Mouse (Mus musculus): ENCODE results near the gene Nit2. TPM values are rescaled to one million over a fixed set of nuclear protein-coding genes. Genes with fewer than 3 reads are reported as not detected.
"Not testable (repeated sequence)": the region's sequence is repeated elsewhere in the genome, so short reads cannot be mapped to it uniquely, and the experiment has no call there.

The Nit2 gene
- polyA plus RNA-seq, 1 experiment from 2014 or later = 41.0 TPM

DNA sequence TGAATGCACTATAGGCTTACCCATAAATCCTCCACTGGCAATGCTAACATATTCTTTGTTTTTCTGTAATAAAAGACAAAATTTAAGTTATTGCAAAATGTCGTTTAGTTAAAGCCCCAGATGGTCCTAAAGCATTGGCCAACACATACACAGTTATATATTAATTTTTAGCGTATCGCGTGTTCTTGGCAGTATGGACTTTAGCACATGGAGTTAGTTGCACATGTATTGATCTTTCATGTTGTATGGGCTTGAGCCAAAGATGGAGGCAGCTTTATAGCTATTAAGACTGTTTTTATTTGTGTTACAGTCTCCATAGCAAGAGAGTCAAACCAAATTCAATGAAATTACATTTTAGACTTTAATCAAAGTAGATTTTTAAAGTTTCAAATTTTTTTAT, 19.5 kb upstream of the Nit2 start:
- Histone ChIP-seq H3K27ac (ENCODE audit: low read length) (no peak overlapping the region), H3K9me3 (ENCODE audit: control insufficient read depth, low read length) (no peaks in the 10 kb centered on the region), H3K4me2 (ENCODE audit: low read length) (no peak overlapping the region), H3K27me3 (replicated peaks; ENCODE audit: control insufficient read depth, insufficient read depth, low read length) (no peaks in the 10 kb centered on the region), H3K4me3 (replicated peaks; ENCODE audit: low read length) (no peak overlapping the region), H3K9ac (replicated peaks; ENCODE audit: low read depth, low read length) (no peak overlapping the region), H3K4me1 (replicated peaks; ENCODE audit: control insufficient read depth, insufficient read depth, low read length) (no peaks in the 10 kb centered on the region), H3K36me3 (ENCODE audit: control insufficient read depth, insufficient read depth) (peaks cover 16% of the 10 kb centered on the region)
- ATAC-seq = no peak
- WGBS = 84% methylated on average over 4 of the region's 4 CpGs

DNA sequence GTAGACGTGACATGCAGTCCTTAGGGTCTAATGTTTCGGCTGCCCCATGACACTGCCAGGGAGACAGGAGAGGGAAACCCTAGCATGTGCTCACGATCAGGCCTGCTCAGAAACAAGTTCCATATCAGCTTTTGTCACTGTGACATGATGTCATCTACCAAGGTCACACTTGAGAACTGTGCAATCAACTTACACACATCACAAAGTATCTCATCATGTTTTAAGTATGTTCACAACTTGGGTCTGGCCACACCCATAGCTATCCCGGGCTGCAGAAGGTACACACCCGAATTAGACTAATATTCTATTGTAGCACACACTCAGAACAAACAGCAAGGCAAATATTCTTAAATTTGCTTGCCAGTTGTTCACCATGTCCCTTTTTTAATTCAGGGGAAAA, 14.9 kb upstream of the Nit2 start:
- Histone ChIP-seq H3K9ac (replicated peaks; ENCODE audit: low read depth, low read length) (no peak overlapping the region), H3K36me3 (ENCODE audit: control insufficient read depth, insufficient read depth) (peaks cover 11% of the 10 kb centered on the region), H3K4me3 (replicated peaks; ENCODE audit: low read length) (no peak overlapping the region), H3K27me3 (replicated peaks; ENCODE audit: control insufficient read depth, insufficient read depth, low read length) (no peaks in the 10 kb centered on the region), H3K4me1 (replicated peaks; ENCODE audit: control insufficient read depth, insufficient read depth, low read length) (no peaks in the 10 kb centered on the region), H3K9me3 (ENCODE audit: control insufficient read depth, low read length) (no peaks in the 10 kb centered on the region), H3K27ac (ENCODE audit: low read length) (no peak overlapping the region), H3K4me2 (ENCODE audit: low read length) (no peak overlapping the region)
- WGBS = 91% methylated on average over 5 of the region's 5 CpGs
- no peak for ATAC-seq

DNA sequence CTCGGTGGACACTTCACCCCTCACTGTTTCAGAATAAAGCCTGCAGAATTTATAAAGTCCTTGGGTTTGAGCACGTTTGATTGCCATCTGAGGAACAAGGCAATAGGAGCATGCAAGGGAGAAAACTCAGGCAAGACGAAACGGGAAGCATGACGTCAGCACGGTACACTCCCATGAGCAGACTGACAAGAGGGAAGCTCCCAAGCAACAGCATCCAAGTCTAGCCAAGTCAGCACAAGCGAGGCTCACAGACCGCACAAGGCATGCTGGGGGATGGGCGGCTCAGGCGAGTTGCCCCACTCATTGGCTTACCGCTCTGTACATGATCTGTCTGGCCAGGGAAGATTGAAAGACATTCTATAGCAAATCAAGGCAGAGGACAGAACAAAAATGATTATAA, 14.0 kb upstream of the Nit2 start:
- peaks cover 11% of the 10 kb centered on the region for H3K36me3 ChIP-seq (ENCODE audit: control insufficient read depth, insufficient read depth)
- no peaks in the 10 kb centered on the region for H3K9me3 ChIP-seq (ENCODE audit: control insufficient read depth, low read length)
- no peak overlapping the region for H3K27ac ChIP-seq (ENCODE audit: low read length)
- no peak overlapping the region for H3K9ac ChIP-seq (replicated peaks; ENCODE audit: low read depth, low read length)
- ATAC-seq = no peak
- no peaks in the 10 kb centered on the region for H3K27me3 ChIP-seq (replicated peaks; ENCODE audit: control insufficient read depth, insufficient read depth, low read length)
- H3K4me1 ChIP-seq (replicated peaks; ENCODE audit: control insufficient read depth, insufficient read depth, low read length) = no peaks in the 10 kb centered on the region
- H3K4me3 ChIP-seq (replicated peaks; ENCODE audit: low read length) = no peak overlapping the region
- WGBS = 85% methylated on average over 11 of the region's 11 CpGs
- no peak overlapping the region for H3K4me2 ChIP-seq (ENCODE audit: low read length)

DNA sequence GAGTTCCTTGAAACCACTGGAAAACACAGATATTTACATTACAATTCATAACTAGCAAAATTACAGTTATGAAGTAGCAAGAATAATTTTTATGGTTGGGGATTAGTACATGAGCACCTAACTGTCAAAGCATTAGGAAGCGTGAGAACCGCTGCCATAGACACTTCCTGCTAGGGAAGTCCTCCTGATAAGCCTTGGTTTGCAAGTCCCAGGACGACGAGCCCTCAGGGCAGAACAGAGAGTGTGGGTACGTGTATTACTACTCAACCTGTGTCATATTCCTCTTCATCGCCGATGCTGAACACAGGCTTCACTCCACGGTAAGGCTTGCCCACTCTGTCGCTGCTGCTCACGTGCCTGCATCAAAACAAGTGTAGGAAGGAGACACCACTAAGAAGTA, 10.5 kb upstream of the Nit2 start:
- H3K4me2 ChIP-seq (ENCODE audit: low read length) = no peak overlapping the region
- no peaks in the 10 kb centered on the region for H3K4me1 ChIP-seq (replicated peaks; ENCODE audit: control insufficient read depth, insufficient read depth, low read length)
- H3K4me3 ChIP-seq (replicated peaks; ENCODE audit: low read length) = no peak overlapping the region
- no peak overlapping the region for H3K27ac ChIP-seq (ENCODE audit: low read length)
- H3K9ac ChIP-seq (replicated peaks; ENCODE audit: low read depth, low read length) = no peak overlapping the region
- WGBS = 96% methylated on average over 10 of the region's 10 CpGs
- no peak for ATAC-seq
- H3K9me3 ChIP-seq (ENCODE audit: control insufficient read depth, low read length) = no peaks in the 10 kb centered on the region
- H3K36me3 ChIP-seq (ENCODE audit: control insufficient read depth, insufficient read depth) = peaks cover 10% of the 10 kb centered on the region; the same call in 1 of the 2 replicates
- no peaks in the 10 kb centered on the region for H3K27me3 ChIP-seq (replicated peaks; ENCODE audit: control insufficient read depth, insufficient read depth, low read length)

DNA sequence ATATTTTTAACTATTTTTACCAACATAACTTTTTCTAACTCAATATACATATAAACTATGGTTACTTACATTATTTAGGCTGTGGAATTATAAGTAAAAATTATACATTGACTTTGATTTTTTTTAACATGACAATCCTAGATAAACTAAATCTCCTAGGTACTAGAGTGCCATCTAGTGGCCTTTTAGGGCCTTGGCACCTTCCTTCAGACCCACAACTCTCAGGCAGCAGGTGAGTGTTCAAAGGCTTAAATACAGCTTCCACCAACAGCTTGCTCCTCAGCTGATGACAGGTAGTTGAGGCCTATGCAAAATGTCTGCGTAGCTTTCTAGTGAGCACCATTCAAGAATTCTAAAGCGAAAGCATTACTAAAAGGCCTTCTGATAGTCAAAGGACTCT, 10.1 kb upstream of the Nit2 start:
- Histone ChIP-seq H3K9me3 (ENCODE audit: control insufficient read depth, low read length) (no peaks in the 10 kb centered on the region), H3K27ac (ENCODE audit: low read length) (no peak overlapping the region), H3K4me3 (replicated peaks; ENCODE audit: low read length) (no peak overlapping the region), H3K4me2 (ENCODE audit: low read length) (no peak overlapping the region), H3K4me1 (replicated peaks; ENCODE audit: control insufficient read depth, insufficient read depth, low read length) (no peaks in the 10 kb centered on the region), H3K9ac (replicated peaks; ENCODE audit: low read depth, low read length) (no peak overlapping the region), H3K36me3 (ENCODE audit: control insufficient read depth, insufficient read depth) (peaks cover 6% of the 10 kb centered on the region; the same call in 1 of the 2 replicates), H3K27me3 (replicated peaks; ENCODE audit: control insufficient read depth, insufficient read depth, low read length) (no peaks in the 10 kb centered on the region)
- WGBS = 65% methylated on average over 2 of the region's 2 CpGs
- no peak; the same call in 1 of the 2 replicates for ATAC-seq

DNA sequence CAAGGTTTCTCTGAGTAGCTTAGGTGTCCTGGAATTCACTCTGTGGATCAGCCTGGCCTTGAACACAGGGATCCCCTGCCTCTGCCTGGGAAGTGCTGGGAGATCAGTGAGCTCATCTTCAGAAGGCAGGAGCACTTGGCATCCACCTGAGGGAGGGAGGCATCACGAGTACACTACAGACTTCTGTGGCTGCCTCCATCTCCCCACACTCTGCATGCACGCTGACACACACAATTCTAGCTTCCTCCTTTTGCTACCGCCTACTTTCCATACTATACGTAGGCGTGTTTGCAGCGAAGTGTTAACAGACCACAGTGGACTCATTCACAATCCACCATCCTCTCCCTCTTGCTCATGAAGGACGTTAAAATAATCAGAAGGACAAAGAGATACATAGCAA, 9.1 kb upstream of the Nit2 start:
- WGBS = 91% methylated on average over 7 of the region's 7 CpGs
- H3K4me1 ChIP-seq (replicated peaks; ENCODE audit: control insufficient read depth, insufficient read depth, low read length) = peaks cover under 1% of the 10 kb centered on the region; the same call in 1 of the 2 replicates
- H3K27ac ChIP-seq (ENCODE audit: low read length) = no peak overlapping the region
- peaks cover 2% of the 10 kb centered on the region; the same call in 1 of the 2 replicates for H3K36me3 ChIP-seq (ENCODE audit: control insufficient read depth, insufficient read depth)
- H3K4me3 ChIP-seq (replicated peaks; ENCODE audit: low read length) = no peak overlapping the region
- no peak for ATAC-seq
- no peaks in the 10 kb centered on the region for H3K27me3 ChIP-seq (replicated peaks; ENCODE audit: control insufficient read depth, insufficient read depth, low read length)
- H3K4me2 ChIP-seq (ENCODE audit: low read length) = no peak overlapping the region
- no peaks in the 10 kb centered on the region for H3K9me3 ChIP-seq (ENCODE audit: control insufficient read depth, low read length)
- no peak overlapping the region for H3K9ac ChIP-seq (replicated peaks; ENCODE audit: low read depth, low read length)

DNA sequence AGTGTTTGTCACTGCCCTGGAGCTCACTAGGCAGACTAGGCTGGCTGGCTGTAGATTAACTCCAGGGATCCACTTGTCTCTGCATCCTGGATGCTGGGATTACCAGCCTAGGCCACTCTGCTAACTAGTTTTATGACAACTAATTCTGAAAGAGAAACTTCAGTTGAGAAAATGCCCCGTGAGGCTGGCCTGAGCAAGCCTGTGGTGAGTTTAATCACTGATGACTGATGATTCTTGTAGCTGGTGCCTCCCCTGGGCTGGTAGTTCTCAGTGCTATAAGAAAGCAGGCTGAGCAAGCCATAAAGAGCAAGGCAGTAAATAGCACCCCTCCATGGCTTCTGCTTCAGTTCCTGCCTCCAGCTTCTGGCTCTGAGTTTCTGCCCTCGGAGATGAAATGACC, 8.6 kb upstream of the Nit2 start:
- ATAC-seq = no peak
- Histone ChIP-seq H3K4me2 (ENCODE audit: low read length) (no peak overlapping the region), H3K27me3 (replicated peaks; ENCODE audit: control insufficient read depth, insufficient read depth, low read length) (no peaks in the 10 kb centered on the region), H3K9ac (replicated peaks; ENCODE audit: low read depth, low read length) (no peak overlapping the region), H3K27ac (ENCODE audit: low read length) (no peak overlapping the region), H3K4me1 (replicated peaks; ENCODE audit: control insufficient read depth, insufficient read depth, low read length) (peaks cover 4% of the 10 kb centered on the region; the same call in 1 of the 2 replicates), H3K36me3 (ENCODE audit: control insufficient read depth, insufficient read depth) (peaks cover 5% of the 10 kb centered on the region; the same call in 1 of the 2 replicates), H3K9me3 (ENCODE audit: control insufficient read depth, low read length) (no peaks in the 10 kb centered on the region), H3K4me3 (replicated peaks; ENCODE audit: low read length) (no peak overlapping the region)
- 82% methylated on average over 2 of the region's 2 CpGs for WGBS

DNA sequence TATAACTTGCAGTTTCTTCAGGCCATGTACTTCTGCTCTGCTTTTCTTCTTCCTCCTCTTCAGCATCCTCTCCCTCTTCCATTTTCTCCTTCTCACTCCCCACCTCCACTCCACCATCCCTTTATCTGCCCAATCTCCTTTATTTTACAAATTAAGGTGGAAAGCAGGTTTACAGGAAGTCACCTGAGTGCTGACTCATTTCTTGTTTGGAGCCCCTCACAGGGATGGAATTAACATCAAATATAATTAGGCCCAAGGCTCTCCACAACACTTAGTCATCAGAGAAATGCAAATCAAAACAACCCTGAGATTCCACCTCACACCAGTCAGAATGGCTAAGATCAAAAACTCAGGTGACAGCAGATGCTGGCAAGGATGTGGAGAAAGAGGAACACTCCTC, 7.3 kb upstream of the Nit2 start:
- H3K4me2 ChIP-seq (ENCODE audit: low read length); ATAC-seq; H3K36me3 ChIP-seq (ENCODE audit: control insufficient read depth, insufficient read depth); H3K27ac ChIP-seq (ENCODE audit: low read length); H3K9ac ChIP-seq (replicated peaks; ENCODE audit: low read depth, low read length); H3K4me3 ChIP-seq (replicated peaks; ENCODE audit: low read length); H3K27me3 ChIP-seq (replicated peaks; ENCODE audit: control insufficient read depth, insufficient read depth, low read length); H3K9me3 ChIP-seq (ENCODE audit: control insufficient read depth, low read length); H3K4me1 ChIP-seq (replicated peaks; ENCODE audit: control insufficient read depth, insufficient read depth, low read length): not testable (repeated sequence)

DNA sequence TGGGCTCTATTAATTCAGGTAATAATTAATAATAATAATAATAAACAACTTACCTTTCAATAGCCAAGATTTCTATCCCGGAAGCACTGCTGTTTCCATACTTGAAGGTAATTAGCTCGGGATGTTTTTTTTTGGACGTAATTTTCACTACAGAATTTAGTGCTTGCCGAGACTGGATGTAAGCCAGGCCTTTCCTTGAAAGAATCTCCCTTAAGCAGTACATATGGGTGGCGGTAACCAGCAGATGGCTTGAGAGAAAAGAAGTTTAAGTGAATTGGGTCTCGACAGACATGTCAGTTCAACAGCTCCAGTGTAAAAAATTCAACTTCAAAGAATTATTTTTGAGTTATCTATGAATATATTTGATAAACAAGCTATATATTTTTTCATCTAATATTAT, 4.4 kb upstream of the Nit2 start:
- Histone ChIP-seq H3K36me3 (ENCODE audit: control insufficient read depth, insufficient read depth) (peaks cover 5% of the 10 kb centered on the region; the same call in 1 of the 2 replicates), H3K27ac (ENCODE audit: low read length) (no peak overlapping the region), H3K27me3 (replicated peaks; ENCODE audit: control insufficient read depth, insufficient read depth, low read length) (no peaks in the 10 kb centered on the region), H3K9me3 (ENCODE audit: control insufficient read depth, low read length) (no peaks in the 10 kb centered on the region), H3K4me2 (ENCODE audit: low read length) (no peak overlapping the region), H3K4me1 (replicated peaks; ENCODE audit: control insufficient read depth, insufficient read depth, low read length) (peaks cover 8% of the 10 kb centered on the region), H3K4me3 (replicated peaks; ENCODE audit: low read length) (no peak overlapping the region), H3K9ac (replicated peaks; ENCODE audit: low read depth, low read length) (no peak overlapping the region)
- 60% methylated on average over 6 of the region's 6 CpGs for WGBS
- no peak for ATAC-seq

DNA sequence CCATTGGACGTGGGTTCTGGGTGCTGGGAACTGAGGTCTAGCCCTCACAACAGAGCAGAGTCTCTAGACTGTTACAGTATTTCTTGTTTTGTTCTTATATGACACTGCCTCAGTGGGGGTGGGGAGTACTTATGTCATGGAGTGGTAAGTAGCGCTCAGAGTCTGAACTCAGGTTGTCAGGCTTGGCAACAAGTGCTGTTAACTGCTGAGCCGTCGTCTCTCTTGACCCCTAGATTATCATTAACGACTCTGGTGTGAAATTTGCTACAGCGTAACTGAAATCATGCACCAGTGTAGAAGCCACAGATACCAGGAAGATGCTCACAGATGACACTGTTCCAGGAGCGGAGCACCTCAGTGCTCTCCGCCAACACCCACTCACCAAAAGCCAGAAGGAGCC, 4.0 kb upstream of the Nit2 start:
- no peak overlapping the region for H3K9ac ChIP-seq (replicated peaks; ENCODE audit: low read depth, low read length)
- WGBS = 71% methylated on average over 8 of the region's 8 CpGs
- H3K27ac ChIP-seq (ENCODE audit: low read length) = no peak overlapping the region
- no peak overlapping the region for H3K4me2 ChIP-seq (ENCODE audit: low read length)
- no peak for ATAC-seq
- H3K4me1 ChIP-seq (replicated peaks; ENCODE audit: control insufficient read depth, insufficient read depth, low read length) = peaks cover 10% of the 10 kb centered on the region
- H3K4me3 ChIP-seq (replicated peaks; ENCODE audit: low read length) = no peak overlapping the region
- H3K27me3 ChIP-seq (replicated peaks; ENCODE audit: control insufficient read depth, insufficient read depth, low read length) = no peaks in the 10 kb centered on the region
- H3K36me3 ChIP-seq (ENCODE audit: control insufficient read depth, insufficient read depth) = peaks cover 5% of the 10 kb centered on the region; the same call in 1 of the 2 replicates
- no peaks in the 10 kb centered on the region for H3K9me3 ChIP-seq (ENCODE audit: control insufficient read depth, low read length)

Data from forebrain, embryonic 16.5 days (tissue).